Mouse (Mus musculus): ENCODE data around the gene Tead2.

Tead2 gene

GRCm38 (mm10) chr7:45215673-45216441 is at the start of gene Tead2:
Gene Tead2 (plus strand): TSS chr7:45215753.
- peak; percentile 38 for DNase-seq (ENCODE audit: low spot score)

- DNase-seq (ENCODE audit: low spot score): no peak
Observed at GRCm38 (mm10) chr7:45166950-45167401, 48.6 kb upstream of the Tead2 start.

- DNase-seq (ENCODE audit: low spot score): no peak
Observed at GRCm38 (mm10) chr7:45167761-45168445, 47.6 kb upstream of the Tead2 start.

GRCm38 (mm10) chr7:45168656-45169055 is 46.9 kb upstream of the Tead2 start:
- no peak for DNase-seq (ENCODE audit: low spot score)

- DNase-seq (ENCODE audit: low spot score): no peak
Observed at GRCm38 (mm10) chr7:45169495-45169894, 46.1 kb upstream of the Tead2 start.

GRCm38 (mm10) chr7:45172974-45173373 is 42.6 kb upstream of the Tead2 start:
- no peak for DNase-seq (ENCODE audit: low spot score)

GRCm38 (mm10) chr7:45173772-45174171 is 41.8 kb upstream of the Tead2 start:
- DNase-seq (ENCODE audit: low spot score): peak; percentile 19

GRCm38 (mm10) chr7:45174567-45175280 is 40.8 kb upstream of the Tead2 start:
- no peak for DNase-seq (ENCODE audit: low spot score)

GRCm38 (mm10) chr7:45175398-45175797 is 40.2 kb upstream of the Tead2 start:
- no peak for DNase-seq (ENCODE audit: low spot score)

- no peak for DNase-seq (ENCODE audit: low spot score)
Observed at GRCm38 (mm10) chr7:45175929-45176328, 39.6 kb upstream of the Tead2 start.

- no peak for DNase-seq (ENCODE audit: low spot score)
Observed at GRCm38 (mm10) chr7:45176356-45176755, 39.2 kb upstream of the Tead2 start.

- no peak for DNase-seq (ENCODE audit: low spot score)
Observed at GRCm38 (mm10) chr7:45178550-45178949, 37.0 kb upstream of the Tead2 start.

- DNase-seq (ENCODE audit: low spot score): no peak
Observed at GRCm38 (mm10) chr7:45179469-45179868, 36.1 kb upstream of the Tead2 start, which contains the start of gene Gfy. Gene Gfy (minus strand): TSS chr7:45179569.

- no peak for DNase-seq (ENCODE audit: low spot score)
Observed at GRCm38 (mm10) chr7:45180896-45181477, 34.6 kb upstream of the Tead2 start, which contains the start of gene Pth2. Gene Pth2 (plus strand): TSS chr7:45180995.

- no peak for DNase-seq (ENCODE audit: low spot score)
Observed at GRCm38 (mm10) chr7:45181540-45181939, 34.0 kb upstream of the Tead2 start.

GRCm38 (mm10) chr7:45182199-45182601 is 33.4 kb upstream of the Tead2 start:
- DNase-seq (ENCODE audit: low spot score): no peak

GRCm38 (mm10) chr7:45182606-45183005 is 32.9 kb upstream of the Tead2 start:
- no peak for DNase-seq (ENCODE audit: low spot score)

- DNase-seq (ENCODE audit: low spot score): no peak
Observed at GRCm38 (mm10) chr7:45183672-45184071, 31.9 kb upstream of the Tead2 start.

GRCm38 (mm10) chr7:45185921-45186320 is 29.6 kb upstream of the Tead2 start:
- no peak for DNase-seq (ENCODE audit: low spot score)

- DNase-seq (ENCODE audit: low spot score): no peak
Observed at GRCm38 (mm10) chr7:45189600-45189999, 26.0 kb upstream of the Tead2 start.

GRCm38 (mm10) chr7:45190186-45190585 is 25.4 kb upstream of the Tead2 start:
- no peak for DNase-seq (ENCODE audit: low spot score)

- no peak for DNase-seq (ENCODE audit: low spot score)
Observed at GRCm38 (mm10) chr7:45191161-45191560, 24.4 kb upstream of the Tead2 start.
